Mouse (Mus musculus) granulocyte monocyte progenitor cell, adult 5-6 weeks (primary cell): Measurements from ENCODE around the gene Enthd1. TPM values are rescaled to one million over a fixed set of nuclear protein-coding genes. Genes with fewer than 3 reads are reported as not detected.
A peak's percentile ranks its signal among the peaks of the same experiment; 100 is the strongest.
"Not testable (repeated sequence)": the region's sequence is repeated elsewhere in the genome, so short reads cannot be mapped to it uniquely, and the experiment has no call there.

ENCODE experiments used
- ATAC-seq: replicated peaks from 2 replicates; pipeline ENCODE4 v1.8.0; 2016; ENCODE audit warnings: mild to moderate bottlenecking, moderate TSS enrichment, inconsistent platforms; ENCODE audit not compliant: poor library complexity, severe bottlenecking
- total RNA-seq, 2 experiments: library from RNA; stranded (forward) in 1 of 2; stranded (reverse) in 1 of 2; fragments of 200-712, 200-1000 nt in 1 of 2; fragments of >200 nt in 1 of 2; fragmentation: Nextera tagmentation in 1 of 2; gene quantifications; 2 replicates each; pipeline ENCODE4 v1.2.3; 2014 to 2017

The Enthd1 gene
- not detected in 2 replicates for total RNA-seq (2014; fragmentation: Nextera tagmentation)
- not detected in 2 replicates for total RNA-seq (2017)

DNA sequence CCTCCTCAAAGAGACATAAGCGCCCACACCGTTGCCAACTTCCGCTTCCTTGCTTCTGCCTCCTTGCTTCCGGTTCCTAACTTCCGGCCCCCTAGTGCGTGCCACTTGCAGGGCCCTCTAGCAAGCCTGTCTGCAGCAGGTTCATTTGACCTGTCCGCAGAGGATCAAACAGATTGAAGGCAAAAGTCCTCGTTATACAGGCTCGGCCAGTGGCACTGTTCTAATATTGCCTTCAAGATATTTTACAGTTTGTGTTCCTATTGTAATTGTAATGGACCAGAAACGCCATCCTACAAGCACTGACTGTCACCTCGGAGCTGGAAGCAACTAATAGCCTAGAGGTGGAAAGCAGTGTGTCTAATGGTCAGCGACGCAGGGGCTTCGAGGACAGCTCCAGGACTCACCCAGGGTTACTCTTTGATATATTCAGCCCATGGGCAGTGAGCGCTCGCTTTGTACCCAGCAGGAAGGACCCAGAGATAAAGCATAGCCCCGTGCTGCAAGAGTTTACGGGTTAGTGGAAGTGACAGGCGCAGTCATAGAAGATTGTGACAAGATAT is at the start of gene Enthd1:
Enthd1 (minus strand) TSS at position 51 of the 560 bp plus-strand sequence.
- peak; percentile 29; the same call in 1 of the 2 replicates for ATAC-seq

- ATAC-seq = peak; percentile 27; the same call in 1 of the 2 replicates
These were observed 48.9 kb upstream of the Enthd1 start for GRCm38 (mm10) chr15:80613904-80614303.

DNA sequence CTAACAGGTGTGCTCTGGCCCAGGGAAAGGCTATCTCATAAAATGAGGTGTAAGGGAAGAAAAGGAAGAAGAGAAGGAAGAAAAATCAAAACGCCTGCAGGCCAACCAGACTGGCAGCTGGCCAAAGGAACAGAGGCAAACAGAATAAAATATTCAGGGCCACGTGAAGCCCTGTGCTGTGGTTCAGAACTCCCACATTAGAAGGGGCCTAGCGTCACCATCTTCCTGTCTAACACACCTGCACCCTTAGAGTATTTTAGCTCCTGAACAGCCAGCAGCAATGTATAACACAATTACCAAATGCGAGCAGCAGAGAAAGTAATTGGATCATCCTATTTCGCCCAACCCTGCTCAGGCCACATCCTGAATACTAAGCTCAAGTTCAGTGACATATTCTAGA is 46.5 kb upstream of the Enthd1 start:
- ATAC-seq = no peak

DNA sequence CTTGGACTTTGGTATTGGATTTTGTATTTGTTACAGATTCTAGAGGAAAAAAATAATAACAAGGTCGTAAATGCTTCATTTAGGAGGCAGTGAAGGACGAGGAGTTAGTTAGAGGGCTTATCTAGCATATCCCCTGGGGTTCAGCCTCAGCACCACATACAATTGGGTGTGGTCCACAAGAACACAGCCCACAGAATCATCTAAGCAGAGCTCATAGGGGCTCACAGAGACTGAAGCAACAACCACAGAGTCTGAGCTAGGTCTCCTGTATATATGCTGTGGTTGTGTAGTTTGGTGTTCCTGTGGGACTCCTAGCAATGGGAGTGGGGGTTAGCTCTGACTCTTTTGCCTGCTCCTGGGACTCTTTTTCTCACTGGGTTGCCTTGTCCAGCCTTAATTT is 45.4 kb upstream of the Enthd1 start:
- no peak for ATAC-seq

- no peak for ATAC-seq
These were observed 43.0 kb upstream of the Enthd1 start for GRCm38 (mm10) chr15:80607970-80608369.

DNA sequence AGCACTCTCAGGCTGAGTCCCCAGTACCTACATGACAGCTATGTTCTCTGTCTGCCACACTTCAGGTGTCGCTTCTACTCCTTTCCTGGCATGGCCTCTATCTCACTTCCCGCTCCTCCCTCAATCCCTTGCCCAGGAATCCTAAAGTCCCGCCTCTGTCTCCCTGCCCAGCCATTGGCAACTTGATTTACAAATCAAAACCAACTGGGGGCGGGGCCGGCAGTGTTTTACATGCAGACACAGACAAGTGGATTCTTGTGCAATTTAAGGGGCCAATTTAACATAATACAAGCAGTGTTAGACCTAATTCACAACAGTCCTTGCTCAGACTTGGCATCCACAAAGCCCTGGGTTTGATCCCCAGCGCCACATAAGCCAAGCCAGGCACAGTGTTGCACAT is 39.1 kb upstream of the Enthd1 start:
- ATAC-seq = no peak

- no peak for ATAC-seq
These were observed 37.5 kb upstream of the Enthd1 start for GRCm38 (mm10) chr15:80602487-80602886.

- no peak for ATAC-seq
These were observed 36.5 kb upstream of the Enthd1 start for GRCm38 (mm10) chr15:80601456-80601855.

DNA sequence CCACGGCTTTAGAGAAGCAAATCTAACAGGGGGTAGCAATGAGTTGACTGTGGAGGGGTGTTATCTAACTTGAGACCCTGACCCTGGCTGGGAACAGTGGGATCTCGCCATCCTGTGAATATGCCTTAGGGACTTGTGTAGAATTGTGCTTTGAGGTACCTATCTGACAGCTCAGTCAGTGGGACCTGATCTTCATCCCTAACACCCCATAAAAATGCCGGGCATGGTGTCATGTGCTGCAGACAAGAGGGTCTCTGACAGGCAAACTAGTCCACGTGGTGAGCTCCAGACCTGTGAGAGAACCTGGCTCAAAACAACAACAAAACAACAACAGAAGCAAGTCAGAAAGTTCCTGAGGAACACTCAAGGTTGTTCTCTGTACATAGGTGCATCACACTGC is 34.9 kb upstream of the Enthd1 start:
- no peak for ATAC-seq

- ATAC-seq = peak; percentile 81
These were observed 34.3 kb upstream of the Enthd1 start for GRCm38 (mm10) chr15:80599213-80599750.

DNA sequence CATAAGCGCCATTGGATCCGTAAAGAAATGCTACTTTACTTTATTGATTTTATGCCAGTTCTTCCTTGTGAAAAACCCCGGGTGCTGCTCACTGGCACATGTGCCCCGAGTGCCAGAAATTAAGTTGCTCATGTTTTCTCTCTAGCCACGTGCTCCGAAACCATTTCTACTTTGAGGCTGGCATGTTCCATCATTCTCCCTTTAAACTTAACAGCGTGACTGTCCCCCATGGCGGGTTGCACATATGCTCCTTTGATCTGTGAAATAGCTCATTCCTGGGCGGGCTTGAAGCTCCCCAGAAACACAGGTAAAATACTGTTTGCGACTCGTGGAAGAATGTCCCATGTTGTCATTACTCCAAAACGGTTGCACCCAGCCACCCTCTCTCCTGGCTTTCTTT is 33.8 kb upstream of the Enthd1 start:
- no peak for ATAC-seq

DNA sequence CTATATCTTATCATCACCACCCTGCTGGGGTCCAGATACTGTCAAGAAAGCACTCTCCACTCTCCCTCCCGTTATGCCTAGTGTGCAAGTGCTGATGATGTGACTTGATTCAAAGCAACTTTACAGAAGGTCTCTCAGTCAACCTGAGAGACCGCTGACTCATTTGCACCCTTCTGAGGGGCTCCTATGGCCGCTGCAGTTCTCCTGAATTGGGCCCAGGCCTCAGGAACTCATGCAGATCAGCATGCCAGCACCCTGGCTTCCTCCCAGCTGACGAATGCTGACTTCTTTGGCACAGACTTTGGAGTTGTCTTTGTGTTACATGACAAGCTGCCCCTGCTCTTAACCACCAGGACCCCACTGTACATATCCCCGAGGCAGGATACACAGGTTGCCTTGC is 28.9 kb upstream of the Enthd1 start:
- ATAC-seq = no peak

GRCm38 (mm10) chr15:80592737-80593136 is 27.8 kb upstream of the Enthd1 start:
- ATAC-seq = no peak

DNA sequence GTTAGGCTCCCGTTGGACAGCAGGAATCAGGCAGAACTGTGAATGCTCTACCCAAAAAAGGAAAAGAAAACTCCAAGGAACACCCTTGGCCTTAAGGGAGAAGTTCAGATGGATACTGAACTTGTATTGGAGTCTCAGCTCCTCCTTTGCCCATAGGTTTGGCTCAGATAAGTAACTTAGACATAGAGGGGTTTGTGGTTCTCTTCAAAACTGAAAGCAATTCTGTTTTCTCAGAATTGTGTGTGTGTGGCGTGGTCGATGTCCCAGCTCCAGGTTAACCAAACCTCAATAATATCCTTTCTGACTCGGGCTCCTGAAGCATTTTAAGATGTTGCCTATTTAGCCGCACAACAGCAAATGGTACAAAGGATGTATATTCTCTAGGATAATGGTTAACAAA is 25.7 kb upstream of the Enthd1 start:
- ATAC-seq = no peak

DNA sequence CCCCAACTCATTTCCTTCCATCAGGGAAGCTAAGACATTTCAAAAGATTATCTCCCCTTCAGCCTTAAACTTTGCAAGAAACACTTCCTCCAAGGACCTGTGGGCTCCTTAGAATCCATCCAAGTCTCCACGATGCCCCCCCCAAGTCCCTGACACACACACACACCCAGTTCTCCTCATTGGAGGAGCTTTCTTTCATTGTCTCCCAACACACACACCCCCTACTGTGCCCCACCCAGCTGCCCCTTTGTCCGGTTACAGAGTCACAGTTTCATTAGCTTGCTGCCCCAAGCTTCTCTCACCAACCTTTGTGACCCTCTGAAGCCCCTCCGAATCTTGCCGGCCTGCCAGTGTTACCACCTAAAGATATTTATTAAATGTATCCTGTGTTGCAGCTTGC is 21.3 kb upstream of the Enthd1 start:
- no peak for ATAC-seq

DNA sequence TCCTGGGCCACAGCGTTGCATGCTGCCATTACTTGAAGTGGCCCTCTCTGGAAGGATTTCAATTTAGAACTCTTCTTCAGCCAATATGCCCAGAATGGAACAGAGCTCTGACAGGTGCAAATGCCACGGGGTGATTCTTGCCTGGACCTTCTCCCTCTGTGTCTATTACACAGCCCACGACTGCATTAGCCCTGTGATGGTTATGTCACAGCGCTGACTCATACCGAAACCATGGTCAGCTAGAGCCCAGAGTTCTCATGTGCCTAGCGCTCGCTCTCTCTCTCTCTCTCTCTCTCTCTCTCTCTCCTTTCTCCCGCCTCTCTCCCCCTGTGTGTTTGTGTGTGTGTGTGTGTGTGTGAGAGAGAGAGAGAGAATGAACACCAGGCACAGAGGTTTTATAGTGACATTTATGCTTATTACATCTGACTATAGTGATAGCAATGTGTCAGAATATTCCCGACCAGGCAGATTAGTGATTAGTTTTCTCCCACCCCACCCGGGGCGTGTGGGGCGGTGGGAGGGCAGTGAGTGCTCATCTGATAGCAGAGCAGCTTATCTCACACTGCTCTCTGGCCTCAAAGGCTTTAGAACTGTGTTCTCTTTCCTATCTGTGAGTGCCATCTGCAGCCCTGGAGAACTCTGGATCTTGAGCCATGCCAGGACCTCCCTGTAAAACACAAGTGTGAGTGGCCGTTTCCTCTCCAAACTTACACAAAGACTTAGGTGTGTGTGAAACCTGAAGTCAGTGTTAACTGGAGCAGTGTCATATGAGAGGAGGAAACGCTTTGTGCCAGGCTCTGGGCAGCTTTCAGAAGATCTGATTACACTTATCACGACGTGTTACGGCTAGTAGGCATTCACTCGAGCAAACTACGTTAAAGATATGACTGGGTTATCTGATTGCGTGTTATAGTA is 17.9 kb upstream of the Enthd1 start:
- peak; percentile 97 for ATAC-seq

GRCm38 (mm10) chr15:80580585-80580984 is 15.6 kb upstream of the Enthd1 start:
- ATAC-seq = not testable (repeated sequence)

DNA sequence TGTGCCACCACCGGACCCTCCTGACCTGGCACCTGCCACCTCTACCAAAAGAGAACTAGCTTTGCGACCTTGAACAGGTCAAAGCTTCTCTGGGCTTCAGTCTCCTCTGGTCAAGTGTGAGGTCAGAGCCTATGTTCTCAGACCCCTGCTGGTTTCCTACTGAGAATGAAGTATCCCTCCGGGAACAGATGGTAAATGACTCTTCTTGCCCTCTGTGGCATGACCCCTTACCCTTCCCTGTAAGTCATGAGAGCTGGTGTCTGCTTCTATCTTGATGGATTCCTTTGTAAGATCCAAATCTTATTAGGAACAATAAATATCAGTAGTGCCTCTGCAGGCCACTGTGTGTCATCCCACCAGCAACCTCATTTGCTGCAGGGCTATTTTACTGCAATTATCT is 14.2 kb upstream of the Enthd1 start:
- no peak for ATAC-seq

DNA sequence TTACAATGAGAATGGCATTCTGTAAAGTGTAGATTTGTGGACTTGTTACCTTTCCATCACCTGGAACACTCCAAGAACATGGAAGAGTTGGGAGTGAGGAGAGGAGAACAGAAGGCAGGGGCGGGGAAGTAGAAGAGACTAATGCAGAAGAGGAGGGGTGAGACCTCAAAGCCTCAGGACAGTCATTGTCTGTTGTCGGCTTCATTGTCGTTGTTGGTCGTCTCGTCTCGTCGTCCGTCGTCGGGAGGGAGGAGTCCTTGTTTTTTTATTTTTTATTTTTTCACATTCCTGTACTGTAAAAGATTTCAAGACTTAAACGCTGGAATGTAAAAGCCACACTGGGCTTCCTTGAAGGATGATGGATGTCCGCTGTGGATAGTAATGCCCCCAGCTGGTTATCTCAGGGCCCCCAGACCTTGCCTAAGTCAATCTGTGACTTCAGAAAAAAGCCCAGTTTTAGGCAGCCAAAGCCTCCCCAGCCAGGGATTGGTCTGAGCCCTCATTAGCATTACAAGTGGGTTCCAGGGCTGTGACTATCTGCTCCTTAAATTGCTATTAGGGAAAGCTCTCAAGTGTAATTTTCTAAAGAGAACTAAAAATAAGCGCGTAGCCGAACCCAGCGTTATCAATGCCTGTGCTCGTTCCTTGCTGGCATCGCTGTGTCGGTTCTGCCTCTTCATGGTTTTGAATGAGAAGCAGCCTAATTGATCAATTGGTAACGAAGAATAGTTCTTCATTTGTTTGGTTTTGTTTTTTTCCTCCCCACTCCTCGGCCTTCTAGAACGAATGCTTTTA is 12.4 kb upstream of the Enthd1 start:
- ATAC-seq = no peak

GRCm38 (mm10) chr15:80576415-80576994 is 11.5 kb upstream of the Enthd1 start:
- ATAC-seq = no peak
